Mouse (Mus musculus) olfactory bulb, adult 2 months (tissue): ENCODE data around the gene Golph3l. TPM values are rescaled to one million over a fixed set of nuclear protein-coding genes. Genes with fewer than 3 reads are reported as not detected.
"Not testable (repeated sequence)": the region's sequence is repeated elsewhere in the genome, so short reads cannot be mapped to it uniquely, and the experiment has no call there.

ENCODE experiments used
- H3K27ac ChIP-seq: fragments of 200-500 bp; 2 replicates; pipeline ENCODE4 v1.5.1; 2012; ENCODE audit warnings: low read depth, low read length; ENCODE audit not compliant: insufficient read depth
- H3K4me1 ChIP-seq: fragments of 200-500 bp; 2 replicates; pipeline ENCODE4 v1.6.1; 2012; ENCODE audit warnings: low read length; ENCODE audit not compliant: control insufficient read depth, insufficient read depth
- H3K4me3 ChIP-seq: fragments of 200-500 bp; 2 replicates; pipeline ENCODE4 v1.5.1; 2012; ENCODE audit warnings: mild to moderate bottlenecking, low read depth, low read length, moderate library complexity; ENCODE audit not compliant: insufficient read depth
- CTCF ChIP-seq: fragments of 200-500 bp; IDR thresholded peaks from 2 replicates; pipeline ENCODE4 v1.5.1; 2012; ENCODE audit warnings: low read depth, mild to moderate bottlenecking, low read length, moderate library complexity; ENCODE audit not compliant: insufficient read depth
- POLR2A ChIP-seq: fragments of 200-500 bp; IDR thresholded peaks from 2 replicates; pipeline ENCODE4 v1.6.1; 2012; ENCODE audit warnings: mild to moderate bottlenecking, low read depth, low read length, moderate library complexity; ENCODE audit not compliant: insufficient read depth
- WGBS: fragments of 180-500 bp; shearing (Covaris S2); methylation state at CpG from one replicate; pipeline ENCODE4 v1.1.7; 2018; 5-methylcytosine and 5-hydroxymethylcytosine counted together
- polyA plus RNA-seq: library from polyadenylated mRNA; stranded (reverse); fragments of >200 nt; gene quantifications from 2 replicates; pipeline ENCODE4 v1.2.4, GENCODE M21; 2012; ENCODE audit warnings: low replicate concordance; ENCODE audit not compliant: missing spikeins, insufficient read depth, insufficient read length

Gene Golph3l
- polyA plus RNA-seq, 1 experiment, result not detected

GRCm38 (mm10) chr3:95623551-95623950 is 34.8 kb downstream of the Golph3l start:
- 46% methylated on average over 2 of the region's 2 CpGs for WGBS
- no peak overlapping the region for H3K4me3 ChIP-seq

GRCm38 (mm10) chr3:95623991-95624515 is 35.3 kb downstream of the Golph3l start:
- H3K27ac ChIP-seq, result peak overlapping the region; percentile 83
- WGBS, result 60% methylated on average over 5 of the region's 5 CpGs
- not testable (repeated sequence) for H3K4me3 ChIP-seq

More at GRCm38 (mm10) chr3:95623551-95623950, 34.8 kb downstream of the Golph3l start:
- Histone ChIP-seq H3K4me1 (peaks cover 8% of the 10 kb centered on the region; the same call in 1 of the 2 replicates), H3K27ac (no peak overlapping the region)
- TF ChIP-seq POLR2A (no peak), CTCF (no peak)

GRCm38 (mm10) chr3:95624628-95625503 is 36.1 kb downstream of the Golph3l start, which contains the start of gene Ensa:
TSS of gene Ensa (plus strand) at chr3:95624993.
- Histone ChIP-seq H3K4me1 (peaks cover 13% of the 10 kb centered on the region), H3K27ac (peak within 1 kb of the TSS; percentile 99), H3K4me3 (peak within 1 kb of the TSS; percentile 86)
- WGBS, result 1% methylated on average over 44 of the region's 44 CpGs
- TF ChIP-seq POLR2A, result peak; percentile 95
- no peak for TF ChIP-seq CTCF

More at GRCm38 (mm10) chr3:95623991-95624515, 35.3 kb downstream of the Golph3l start:
- H3K4me1 ChIP-seq, result not testable (repeated sequence)

GRCm38 (mm10) chr3:95627763-95628162 is 39.0 kb downstream of the Golph3l start:
- Histone ChIP-seq H3K4me3 (no peak overlapping the region), H3K27ac (peak overlapping the region; percentile 42), H3K4me1 (peaks cover 19% of the 10 kb centered on the region)
- 38% methylated on average over 5 of the region's 5 CpGs for WGBS
- TF ChIP-seq CTCF (no peak), POLR2A (no peak)

DNA sequence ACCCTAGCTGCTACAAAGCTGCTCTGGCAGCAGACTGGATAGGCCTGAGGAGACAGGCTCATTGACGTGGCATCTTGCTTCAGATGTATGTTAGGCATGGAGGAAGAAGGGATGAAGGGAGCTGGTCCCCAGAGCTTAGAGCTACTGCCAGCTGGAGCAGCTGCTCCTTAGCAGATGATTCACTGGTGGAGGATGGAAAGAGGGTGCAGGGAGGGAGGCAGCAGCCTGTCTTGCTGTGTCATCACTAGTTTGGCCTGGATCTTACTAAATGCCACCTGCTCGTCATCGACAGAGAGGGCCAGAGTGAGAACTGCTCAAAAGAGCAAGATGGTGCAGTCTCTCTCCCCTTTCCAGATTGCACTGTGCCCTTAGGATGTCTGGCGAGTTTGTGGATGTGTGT is 41.0 kb downstream of the Golph3l start:
- Histone ChIP-seq H3K27ac (no peak overlapping the region), H3K4me3 (no peak overlapping the region), H3K4me1 (peaks cover 16% of the 10 kb centered on the region)
- TF ChIP-seq POLR2A (no peak), CTCF (no peak)
- 43% methylated on average over 4 of the region's 4 CpGs for WGBS

GRCm38 (mm10) chr3:95630856-95631255 is 42.1 kb downstream of the Golph3l start:
- no peak for TF ChIP-seq CTCF
- no peak for TF ChIP-seq POLR2A
- H3K4me1 ChIP-seq, result peaks cover 16% of the 10 kb centered on the region
- WGBS, result 71% methylated on average over 3 of the region's 3 CpGs

DNA sequence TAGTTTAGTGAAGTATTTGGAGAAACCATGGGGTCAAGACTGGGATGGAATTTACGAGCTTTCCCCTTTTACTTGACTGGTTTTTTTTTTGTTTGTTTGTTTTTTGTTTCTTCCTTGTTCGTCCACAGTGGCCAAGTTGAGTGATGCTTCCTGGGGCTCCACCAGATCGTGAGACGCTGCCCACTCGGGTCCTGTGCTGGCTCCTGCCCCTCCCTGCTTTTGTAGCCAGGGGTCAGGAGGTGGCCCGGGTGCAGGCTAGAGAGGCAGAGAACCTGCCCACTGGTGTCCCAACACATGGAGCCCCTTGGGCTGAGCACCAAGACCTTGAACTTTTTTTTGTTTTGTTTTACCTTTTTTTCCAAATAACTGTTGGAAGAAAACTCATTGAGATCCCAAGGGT is 42.6 kb downstream of the Golph3l start:
- H3K27ac ChIP-seq, result no peak overlapping the region
- H3K4me3 ChIP-seq, result no peak overlapping the region
- TF ChIP-seq POLR2A (no peak), CTCF (no peak)
- 60% methylated on average over 6 of the region's 6 CpGs for WGBS
- H3K4me1 ChIP-seq, result peaks cover 16% of the 10 kb centered on the region

More at GRCm38 (mm10) chr3:95630856-95631255, 42.1 kb downstream of the Golph3l start:
- H3K27ac ChIP-seq, result no peak overlapping the region
- H3K4me3 ChIP-seq, result no peak overlapping the region

GRCm38 (mm10) chr3:95632648-95633588 is 44.2 kb downstream of the Golph3l start:
- TF ChIP-seq CTCF, result no peak
- no peak for TF ChIP-seq POLR2A
- Histone ChIP-seq H3K27ac (no peak overlapping the region), H3K4me1 (peaks cover 13% of the 10 kb centered on the region), H3K4me3 (no peak overlapping the region)
- WGBS, result 69% methylated on average over 12 of the region's 12 CpGs
